Mouse (Mus musculus): ENCODE measurements around the gene Dnah8.

The Dnah8 gene

GRCm38 (mm10) chr17:30756771-30757170 is 132.6 kb downstream of the Dnah8 start:
- DNase-seq = no peak

GRCm38 (mm10) chr17:30760307-30760706 is 136.2 kb downstream of the Dnah8 start:
- no peak for DNase-seq

- no peak for DNase-seq
These were observed 140.1 kb downstream of the Dnah8 start for GRCm38 (mm10) chr17:30764276-30764675.

GRCm38 (mm10) chr17:30774416-30774815 is 150.3 kb downstream of the Dnah8 start:
- DNase-seq = no peak

GRCm38 (mm10) chr17:30775096-30775495 is 150.9 kb downstream of the Dnah8 start:
- DNase-seq = no peak

GRCm38 (mm10) chr17:30781046-30781445 is 156.9 kb downstream of the Dnah8 start:
- no peak for DNase-seq

- no peak for DNase-seq
These were observed 158.1 kb downstream of the Dnah8 start for GRCm38 (mm10) chr17:30782286-30782685.

- DNase-seq = no peak
These were observed 164.2 kb downstream of the Dnah8 start for GRCm38 (mm10) chr17:30788361-30788760.

- DNase-seq = no peak
These were observed 166.7 kb downstream of the Dnah8 start for GRCm38 (mm10) chr17:30790816-30791215.

- no peak for DNase-seq
These were observed 168.2 kb downstream of the Dnah8 start for GRCm38 (mm10) chr17:30792396-30792795.

GRCm38 (mm10) chr17:30796616-30797015 is 172.5 kb downstream of the Dnah8 start:
- DNase-seq = no peak

- no peak for DNase-seq
These were observed 176.3 kb downstream of the Dnah8 start for GRCm38 (mm10) chr17:30800261-30800985.

- no peak for DNase-seq
These were observed 179.5 kb downstream of the Dnah8 start for GRCm38 (mm10) chr17:30803668-30804067.

- no peak for DNase-seq
These were observed 180.8 kb downstream of the Dnah8 start for GRCm38 (mm10) chr17:30804955-30805354.

GRCm38 (mm10) chr17:30805511-30806059 is 181.4 kb downstream of the Dnah8 start:
- no peak for DNase-seq

GRCm38 (mm10) chr17:30808866-30809660 is 184.9 kb downstream of the Dnah8 start:
- DNase-seq = no peak

GRCm38 (mm10) chr17:30809926-30810660 is 185.9 kb downstream of the Dnah8 start:
- no peak for DNase-seq

GRCm38 (mm10) chr17:30818543-30818942 is 194.4 kb downstream of the Dnah8 start:
- no peak for DNase-seq

- no peak for DNase-seq
These were observed 195.0 kb downstream of the Dnah8 start for GRCm38 (mm10) chr17:30819134-30819533.

- no peak for DNase-seq
These were observed 197.0 kb downstream of the Dnah8 start for GRCm38 (mm10) chr17:30821115-30821514.

- no peak for DNase-seq
These were observed 200.3 kb downstream of the Dnah8 start for GRCm38 (mm10) chr17:30824473-30824872.

- DNase-seq = no peak
These were observed 201.7 kb downstream of the Dnah8 start for GRCm38 (mm10) chr17:30825731-30826304.

- DNase-seq = no peak
These were observed 207.0 kb downstream of the Dnah8 start for GRCm38 (mm10) chr17:30831170-30831569.
